14 mouse cellular contexts compared by ENCODE assay signal in genomic region chr3:113756773-113757172, GRCm38 (mm10).
"Had no signal": no experiment of that assay in that cellular context is flagged by ENCODE, and none has a peak within 500 bp of the region (broad histone marks: within the 10 kb centered on the region; RNA-seq: fewer than 3 reads in every experiment).

No protein-coding gene starts in this region.

- H3K36me3 ChIP-seq: limb, embryonic 12.5 days; limb, embryonic 15.5 days had no signal

- H3K9ac ChIP-seq: limb, embryonic 12.5 days; limb, embryonic 15.5 days; liver, embryonic 14.5 days; liver, postnatal 0 days had no signal

- DNase-seq: kidney, adult 9 months; kidney, postnatal 14 days; kidney, postnatal 4 days; left cerebral cortex, postnatal 4 days; liver, postnatal 0 days; lung, postnatal 4 days; midbrain, embryonic 14.5 days; thymus, adult 18-20 months; thymus, postnatal 36 days had no signal

- H3K27me3 ChIP-seq: limb, embryonic 12.5 days; limb, embryonic 15.5 days had no signal

- H3K4me3 ChIP-seq: limb, embryonic 12.5 days; limb, embryonic 15.5 days had no signal

- ATAC-seq: liver, postnatal 0 days had no signal

- H3K27ac ChIP-seq: limb, embryonic 12.5 days; limb, embryonic 15.5 days; liver, embryonic 14.5 days had no signal

- H3K4me2 ChIP-seq: limb, embryonic 12.5 days; limb, embryonic 15.5 days; liver, embryonic 11.5 days; midbrain, embryonic 11.5 days had no signal

- H3K9me3 ChIP-seq: limb, embryonic 12.5 days; limb, embryonic 15.5 days had no signal

- H3K4me1 ChIP-seq: limb, embryonic 12.5 days; limb, embryonic 15.5 days had no signal
